Mouse (Mus musculus): Measurements from ENCODE around the gene Olfr1348.
"Not testable (repeated sequence)": the region's sequence is repeated elsewhere in the genome, so short reads cannot be mapped to it uniquely, and the experiment has no call there.

Gene Olfr1348

DNA sequence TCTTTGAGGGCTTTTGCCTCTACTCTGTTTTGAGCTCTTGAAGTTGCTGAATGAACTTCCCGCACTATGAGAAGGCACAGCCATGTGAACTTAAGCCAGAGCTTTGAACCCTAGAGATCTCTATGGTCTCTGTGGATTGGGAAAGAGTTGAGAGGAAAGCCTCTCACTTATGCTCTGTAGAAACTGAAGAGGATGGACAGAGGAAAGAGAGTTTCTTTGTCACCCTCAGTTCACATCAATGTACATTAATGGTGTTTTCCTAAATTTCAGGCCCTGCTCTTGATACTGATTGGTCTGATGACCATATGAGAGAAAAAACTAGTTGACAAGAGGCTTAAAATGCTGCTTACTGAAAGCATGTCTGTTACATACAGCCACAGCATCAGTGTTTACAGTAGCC lies at the start of gene Olfr1348:
Gene Olfr1348, minus strand, starts transcription at position 101 of the 400 bp plus-strand sequence.
- DNase-seq (ENCODE audit: low read depth, low spot score) = no peak

DNA sequence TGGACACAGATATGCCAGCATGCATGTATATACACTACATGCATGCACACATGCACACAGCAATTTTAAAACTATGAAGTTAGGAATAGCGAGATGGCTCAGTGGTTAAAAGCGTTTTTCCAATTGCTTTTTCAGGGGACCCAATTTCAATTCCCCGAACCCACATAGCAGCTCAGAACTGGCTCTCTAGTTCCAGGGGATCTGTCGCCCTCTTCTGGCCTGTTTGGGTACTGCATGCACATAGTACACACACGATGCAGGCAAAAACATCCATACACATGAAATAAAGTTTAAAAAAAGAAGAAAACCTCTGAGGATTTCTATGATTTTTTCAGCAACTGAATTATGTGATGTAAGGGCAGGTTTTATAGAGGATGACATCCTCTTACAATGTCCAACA lies 17.6 kb upstream of the Olfr1348 start:
- no peak for DNase-seq (ENCODE audit: low read depth, low spot score)

DNA sequence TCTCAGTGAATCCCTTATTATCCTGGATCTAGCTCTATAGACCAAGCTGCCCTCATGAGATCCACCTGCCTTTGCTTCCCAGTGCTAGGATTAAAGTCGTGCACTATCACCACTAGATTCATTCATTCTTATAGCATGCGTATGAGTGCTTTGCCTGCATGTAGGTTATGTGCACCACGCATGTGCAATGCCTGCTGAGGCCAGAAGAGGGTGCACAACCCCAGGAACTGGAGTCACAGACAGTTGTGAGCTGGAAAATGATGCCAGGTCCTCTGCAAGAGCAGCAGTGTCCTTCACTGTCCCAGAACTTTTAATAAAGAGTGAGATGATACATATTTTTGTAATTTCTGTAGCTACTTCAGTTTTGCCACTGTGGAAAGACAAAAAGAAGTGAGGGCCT lies 16.5 kb upstream of the Olfr1348 start:
- DNase-seq (ENCODE audit: low read depth, low spot score) = no peak

DNA sequence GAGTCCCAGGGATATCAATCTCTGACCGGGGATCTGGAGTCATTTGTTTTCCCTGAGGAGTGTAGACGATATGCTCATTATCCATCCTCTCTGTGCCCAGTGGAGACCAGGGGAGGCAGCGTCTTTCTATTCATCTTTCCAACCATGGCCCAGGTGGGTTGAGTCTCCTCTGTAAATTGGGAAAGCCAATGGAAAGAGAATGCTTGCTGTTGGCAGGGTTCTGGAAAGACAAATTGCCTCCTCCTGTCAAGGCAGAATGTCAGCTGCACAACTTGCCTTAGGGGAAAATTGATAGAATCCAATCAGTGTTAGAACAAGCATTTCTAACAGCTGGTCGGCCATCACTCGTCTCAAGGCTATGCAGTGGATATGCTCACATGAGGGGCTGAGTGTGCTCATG lies 14.3 kb upstream of the Olfr1348 start, which contains the start of gene Olfr1349:
Gene Olfr1349, minus strand, starts transcription at position 101 of the 400 bp plus-strand sequence.
- DNase-seq (ENCODE audit: low read depth, low spot score) = no peak

DNA sequence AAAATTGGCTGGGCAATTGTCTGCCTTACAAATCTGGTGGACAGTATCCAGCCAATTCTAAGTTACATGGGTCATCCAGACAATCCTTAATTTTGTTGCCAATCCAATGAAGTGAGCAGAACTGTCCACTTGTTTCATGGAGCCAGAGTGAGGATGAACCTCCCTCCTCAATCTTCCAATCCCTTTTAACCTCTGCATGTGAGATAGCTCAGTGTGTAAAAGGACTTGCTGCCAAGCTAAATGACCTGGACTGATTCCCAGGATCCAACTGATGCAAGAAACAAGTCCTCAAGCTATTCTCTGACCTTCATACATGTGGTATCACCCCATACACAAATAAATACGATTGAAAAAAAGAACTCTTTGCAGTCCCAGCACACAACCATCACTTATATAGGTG lies 13.1 kb upstream of the Olfr1348 start:
- DNase-seq (ENCODE audit: low read depth, low spot score) = no peak

DNA sequence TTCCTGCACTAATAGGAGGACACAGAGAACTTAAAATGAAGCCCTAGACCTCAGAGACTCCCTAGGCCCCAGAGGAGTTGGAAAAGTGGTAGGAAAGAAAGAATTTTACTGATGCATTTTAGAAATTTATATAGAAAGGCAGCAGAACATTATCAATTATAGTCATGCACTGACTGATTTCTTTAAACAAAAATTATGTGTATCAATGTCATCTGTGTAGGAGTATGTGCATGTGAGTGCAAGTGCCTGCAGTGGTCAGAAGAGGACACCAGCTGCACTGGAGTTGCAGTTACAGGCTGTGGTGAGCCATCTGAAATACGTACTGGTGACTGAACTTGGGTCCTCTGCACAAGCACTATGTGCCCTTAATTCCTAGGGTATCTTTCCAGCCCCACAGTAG lies 8.9 kb downstream of the Olfr1348 start, which contains the start of gene Olfr1347:
Gene Olfr1347, minus strand, starts transcription at position 101 of the 400 bp plus-strand sequence.
- DNase-seq (ENCODE audit: low read depth, low spot score) = no peak

DNA sequence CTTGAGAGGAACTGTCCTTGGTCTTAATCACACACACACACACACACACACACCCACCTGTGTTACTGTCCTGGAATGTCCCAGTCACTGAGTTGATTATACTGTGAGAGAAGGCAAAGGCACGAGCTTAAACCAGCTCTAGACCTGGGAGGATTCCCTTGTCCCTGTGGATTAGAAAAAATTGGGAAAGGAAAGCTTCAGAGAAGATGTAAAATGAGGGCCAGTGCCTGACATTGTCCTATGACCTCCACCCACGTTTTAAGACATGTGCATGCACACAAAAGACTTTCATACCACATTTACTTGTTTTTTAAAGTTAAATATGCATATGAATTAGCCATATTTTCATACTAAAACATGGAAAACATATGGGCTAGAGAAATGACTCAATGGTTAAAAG lies 21.7 kb downstream of the Olfr1348 start, which contains the start of gene Olfr5:
Gene Olfr5, minus strand, starts transcription at position 101 of the 400 bp plus-strand sequence.
- DNase-seq (ENCODE audit: low read depth, low spot score) = no peak

DNA sequence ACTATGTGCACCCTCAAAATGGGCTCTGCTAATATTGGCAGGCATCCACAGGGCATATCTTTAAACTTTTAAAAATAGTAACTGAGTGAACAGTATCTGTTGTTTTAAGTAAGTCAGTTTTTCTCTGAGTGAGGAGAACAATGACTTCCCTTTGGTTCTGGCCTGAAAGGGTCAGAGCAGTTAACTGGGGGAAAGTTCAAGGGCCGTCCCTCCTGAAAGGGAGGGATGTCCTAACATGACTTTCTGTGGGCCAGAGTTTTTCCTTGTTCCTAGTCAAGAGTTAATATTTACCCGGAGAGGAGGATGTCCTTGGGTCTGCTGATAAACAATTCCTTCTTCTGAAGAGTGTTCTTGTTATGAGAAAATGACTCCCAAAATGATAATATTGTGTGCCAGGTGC lies 30.9 kb downstream of the Olfr1348 start:
- not testable (repeated sequence) for DNase-seq (ENCODE audit: low read depth, low spot score)

DNA sequence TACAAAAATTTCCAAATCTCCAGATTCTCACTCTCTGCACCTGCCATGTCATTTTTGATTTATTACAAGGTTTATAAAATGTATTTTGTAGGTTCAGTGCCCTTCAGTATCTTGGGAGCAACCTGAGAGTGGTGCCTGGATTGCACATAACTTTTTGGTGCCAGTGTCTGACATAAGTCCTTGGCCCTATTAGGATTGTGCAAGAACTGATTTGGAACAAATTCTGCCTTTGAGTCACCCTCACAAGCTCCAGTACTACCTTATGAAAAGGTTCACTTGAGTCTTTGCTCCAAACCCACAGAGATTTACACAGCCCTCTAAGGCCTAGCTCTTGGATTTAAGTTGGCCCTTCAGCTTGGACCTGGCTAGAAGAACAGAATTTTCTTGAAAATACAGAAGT lies 41.6 kb downstream of the Olfr1348 start, which contains the start of gene Olfr1346:
Gene Olfr1346, plus strand, starts transcription at position 151 of the 400 bp plus-strand sequence.
- DNase-seq (ENCODE audit: low read depth, low spot score) = no peak

DNA sequence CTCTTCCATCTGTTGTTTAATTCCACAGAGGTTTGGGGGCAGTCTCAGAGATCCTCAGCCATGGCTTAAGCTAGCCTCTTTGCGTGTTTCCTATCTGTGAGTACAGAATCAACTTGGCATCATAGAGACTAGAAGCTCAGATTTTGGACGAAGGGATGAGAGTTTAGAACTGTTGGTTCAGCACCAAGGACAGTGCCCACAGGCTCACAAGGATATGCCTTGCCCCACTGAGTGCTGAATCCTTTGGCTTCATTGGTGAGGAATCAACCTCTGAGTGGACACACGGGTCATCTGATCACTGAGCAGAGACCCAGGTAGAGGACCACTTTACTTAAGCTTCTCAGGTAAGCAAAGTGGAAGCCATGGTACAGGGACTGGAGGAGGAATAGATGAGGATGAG lies 52.1 kb downstream of the Olfr1348 start:
- no peak for DNase-seq (ENCODE audit: low read depth, low spot score)

DNA sequence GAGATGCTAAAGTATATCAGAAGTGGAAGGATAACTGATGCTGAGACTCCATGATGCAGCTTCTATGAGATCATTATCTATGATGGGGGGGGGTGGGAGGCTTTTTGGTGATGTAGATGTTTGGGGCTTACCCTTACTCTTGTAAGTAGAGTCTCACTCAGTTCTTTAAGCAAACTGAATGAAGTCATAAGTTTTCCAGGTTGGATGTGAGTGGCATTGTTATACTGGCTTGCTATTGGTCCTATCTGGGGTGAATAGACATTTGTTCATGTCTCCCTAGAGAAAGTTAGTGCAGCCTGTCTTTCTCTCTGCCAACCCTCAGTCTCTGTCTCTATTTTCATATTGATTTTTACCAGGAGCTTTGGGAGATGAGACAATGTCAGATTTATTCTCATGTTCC lies 52.7 kb downstream of the Olfr1348 start, which contains the start of gene Olfr1336:
Gene Olfr1336, plus strand, starts transcription at position 301 of the 400 bp plus-strand sequence.
- DNase-seq (ENCODE audit: low read depth, low spot score) = no peak

All from telencephalon, adult 2 months (tissue).